Comparison of ENCODE assay signal across 8 mouse cellular contexts in the genomic region with DNA sequence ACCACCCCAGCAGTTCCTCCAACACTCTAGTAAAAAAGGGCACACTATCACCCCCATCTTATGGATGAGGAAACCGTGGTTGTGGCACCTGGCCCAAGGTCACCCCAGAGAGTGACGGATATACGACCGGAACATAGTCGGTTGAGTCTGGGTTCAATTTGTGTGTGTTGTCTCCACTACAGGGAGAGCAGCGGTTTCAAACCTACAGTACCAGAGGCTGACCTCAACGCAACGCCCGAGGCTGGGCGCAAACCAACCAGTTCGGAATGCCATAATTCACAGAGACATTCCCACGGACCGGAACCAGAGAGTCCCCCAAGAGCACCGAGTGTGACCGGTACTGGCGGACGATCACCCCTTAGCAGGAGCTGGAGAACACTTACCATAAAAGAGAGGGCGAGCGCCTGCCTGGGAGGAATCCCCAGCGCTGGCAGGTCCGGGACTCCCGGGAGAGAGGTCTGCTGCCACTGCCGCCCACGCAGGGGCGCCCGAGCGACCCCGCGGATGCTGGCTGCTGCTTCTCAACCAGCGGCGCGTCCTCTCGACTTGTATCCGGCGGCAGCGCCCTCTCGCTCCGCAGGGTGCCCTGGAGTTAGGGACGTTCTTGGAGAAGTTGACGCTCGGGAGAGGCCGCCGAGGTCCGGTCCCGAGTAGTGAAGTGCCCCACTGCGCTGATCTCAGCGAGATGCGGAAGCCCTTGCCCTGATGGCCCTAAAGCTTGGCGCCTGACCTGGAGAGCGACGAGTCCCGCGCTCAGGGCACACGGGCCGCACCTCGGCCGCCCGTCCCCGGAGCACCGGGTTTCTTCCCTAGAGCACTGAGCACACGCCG. TPM values are rescaled to one million over a fixed set of nuclear protein-coding genes. Genes with fewer than 3 reads are reported as not detected.
A peak's percentile ranks its signal among the peaks of the same experiment; 100 is the strongest.
DNase-seq lines count a peak whose midpoint lies in the region; ATAC-seq lines count a peak whose summit lies in the region.

No protein-coding gene starts in this region.

- peak overlapping the region; percentile 82 for H3K9ac ChIP-seq in intestine, embryonic 15.5 days
- H3K9ac ChIP-seq in midbrain, embryonic 12.5 days (replicated peaks), result peak overlapping the region; percentile 96
- H3K9ac ChIP-seq in stomach, embryonic 15.5 days, result peak overlapping the region; percentile 55

- peaks cover 27% of the 10 kb centered on the region for H3K4me1 ChIP-seq in intestine, embryonic 15.5 days (replicated peaks)
- peaks cover 64% of the 10 kb centered on the region for H3K4me1 ChIP-seq in limb, embryonic 10.5 days
- H3K4me1 ChIP-seq in midbrain, embryonic 12.5 days, result peaks cover 58% of the 10 kb centered on the region
- H3K4me1 ChIP-seq in stomach, embryonic 15.5 days, result peaks cover 16% of the 10 kb centered on the region

- under 1% methylated on average over 62 of the region's 62 CpGs for WGBS in intestine, embryonic 15.5 days
- whole genome bisulfite sequencing in limb, embryonic 10.5 days, result under 1% methylated on average over 62 of the region's 62 CpGs
- WGBS in midbrain, embryonic 12.5 days, result under 1% methylated on average over 62 of the region's 62 CpGs
- WGBS in stomach, embryonic 15.5 days, result under 1% methylated on average over 62 of the region's 62 CpGs

- H3K36me3 ChIP-seq in intestine, embryonic 15.5 days, result no peaks in the 10 kb centered on the region
- H3K36me3 ChIP-seq in limb, embryonic 10.5 days, result peaks cover 18% of the 10 kb centered on the region
- H3K36me3 ChIP-seq in midbrain, embryonic 12.5 days, result no peaks in the 10 kb centered on the region
- no peaks in the 10 kb centered on the region for H3K36me3 ChIP-seq in stomach, embryonic 15.5 days

- no peaks in the 10 kb centered on the region for H3K9me3 ChIP-seq in intestine, embryonic 15.5 days
- H3K9me3 ChIP-seq in limb, embryonic 10.5 days (replicated peaks), result no peaks in the 10 kb centered on the region
- no peaks in the 10 kb centered on the region for H3K9me3 ChIP-seq in midbrain, embryonic 12.5 days
- H3K9me3 ChIP-seq in stomach, embryonic 15.5 days, result no peaks in the 10 kb centered on the region

- H3K27ac ChIP-seq in intestine, embryonic 15.5 days, result peak overlapping the region; percentile 94
- peak overlapping the region; percentile 97 for H3K27ac ChIP-seq in limb, embryonic 10.5 days
- peak overlapping the region; percentile 100 for H3K27ac ChIP-seq in midbrain, embryonic 12.5 days (replicated peaks)
- H3K27ac ChIP-seq in stomach, embryonic 15.5 days, result peak overlapping the region; percentile 88

- H3K27me3 ChIP-seq in intestine, embryonic 15.5 days (replicated peaks), result no peaks in the 10 kb centered on the region
- peaks cover 22% of the 10 kb centered on the region for H3K27me3 ChIP-seq in limb, embryonic 10.5 days (ENCODE audit: low read depth, poor library complexity, severe bottlenecking)
- H3K27me3 ChIP-seq in midbrain, embryonic 12.5 days, result 0 out of 2 replicates have a peak, but pooled peaks cover 3% of the 10 kb centered on the region
- no peaks in the 10 kb centered on the region for H3K27me3 ChIP-seq in stomach, embryonic 15.5 days (replicated peaks)

- peak overlapping the region; percentile 92 for H3K4me2 ChIP-seq in intestine, embryonic 15.5 days (replicated peaks)
- H3K4me2 ChIP-seq in midbrain, embryonic 12.5 days (replicated peaks), result peak overlapping the region; percentile 71
- peak overlapping the region; percentile 96 for H3K4me2 ChIP-seq in stomach, embryonic 15.5 days

- H3K4me3 ChIP-seq in intestine, embryonic 15.5 days (replicated peaks), result peak overlapping the region; percentile 76
- peak overlapping the region; percentile 82 for H3K4me3 ChIP-seq in limb, embryonic 10.5 days
- peak overlapping the region; percentile 75 for H3K4me3 ChIP-seq in midbrain, embryonic 12.5 days
- peak overlapping the region; percentile 63 for H3K4me3 ChIP-seq in stomach, embryonic 15.5 days (replicated peaks)

- peak; percentile 4 for DNase-seq in CD4-positive, CD25-positive, alpha-beta regulatory T cell, adult 2 months (ENCODE audit: low read depth, low spot score)
- peak; percentile 71 for DNase-seq in embryo, embryonic 11.5 days (ENCODE audit: low read depth, low spot score)
- DNase-seq in limb, embryonic 10.5 days (ENCODE audit: low spot score), result peak; percentile 87

- ATAC-seq in CD4-positive, CD25-positive, alpha-beta regulatory T cell, adult 4 months, result no peak
- peak; percentile 45 for ATAC-seq in granulocyte monocyte progenitor cell, adult 5-6 weeks (replicated peaks; ENCODE audit: poor library complexity, severe bottlenecking)
- ATAC-seq in intestine, embryonic 15.5 days, result peak; percentile 64
- peak; percentile 48 for ATAC-seq in midbrain, embryonic 12.5 days (ENCODE audit: low FRiP score, low read depth)
- peak; percentile 27 for ATAC-seq in stomach, embryonic 15.5 days (ENCODE audit: insufficient read depth, low FRiP score, low read depth)

RNA-seq across cellular contexts. Expression of a gene that starts 0.6 kb away (rescaled TPM):
- not detected for polyA plus RNA-seq in CD4-positive, CD25-positive, alpha-beta regulatory T cell, adult 4 months (2017; shearing (Covaris generic))
- total RNA-seq in granulocyte monocyte progenitor cell, adult 5-6 weeks (2014; fragmentation: Nextera tagmentation), result 3.1 and 3.9 TPM in 2 replicates
- 5.5 and 6.1 TPM in 2 replicates for total RNA-seq in granulocyte monocyte progenitor cell, adult 5-6 weeks (2017)
- 29.3 and 29.9 TPM in 2 replicates for polyA plus RNA-seq in intestine, embryonic 15.5 days (2015; fragmentation: Nextera tagmentation; extraction: Ambion mirVana)
- 70.3 and 80.6 TPM in 2 replicates for polyA plus RNA-seq in limb, embryonic 10.5 days (2016; fragmentation: Nextera tagmentation; extraction: Ambion mirVana)
- polyA plus RNA-seq in midbrain, embryonic 12.5 days (2016; fragmentation: Nextera tagmentation; extraction: Ambion mirVana), result 122 and 126 TPM in 2 replicates
- 21.5 and 25.4 TPM in 2 replicates for polyA plus RNA-seq in stomach, embryonic 15.5 days (2015; fragmentation: Nextera tagmentation; extraction: Ambion mirVana)

Comparison
In these comparisons a context has a peak if more than half of its experiments do, and no peak if none do; other contexts are left out.
1. DNase-seq: peak in every context shown above with its lines; median percentile 87 in limb, embryonic 10.5 days; 71 in embryo, embryonic 11.5 days; 4 in CD4-positive, CD25-positive, alpha-beta regulatory T cell, adult 2 months.
2. RNA of a gene that starts 0.6 kb away (polyA plus RNA-seq): 122 to 126 TPM in midbrain, embryonic 12.5 days, 70.3 to 80.6 TPM in limb, embryonic 10.5 days, 29.3 to 29.9 TPM in intestine, embryonic 15.5 days and 21.5 to 25.4 TPM in stomach, embryonic 15.5 days; not detected in CD4-positive, CD25-positive, alpha-beta regulatory T cell, adult 4 months; every median in the first group is over 10 times any median in the second.
3. Peak in every context shown above with its lines, with median percentiles within 50 percentile points of each other: H3K27ac ChIP-seq, H3K4me2 ChIP-seq, H3K4me3 ChIP-seq and H3K9ac ChIP-seq.